Mouse (Mus musculus) embryonic fibroblast, embryonic 13.5 days (primary cell): ENCODE data around the gene Arfrp1.

ENCODE experiments used
- CTCF ChIP-seq: IDR thresholded peaks from 2 replicates; pipeline ENCODE4 v1.5.1; 2011; ENCODE audit warnings: mild to moderate bottlenecking, control low read depth, low read length, moderate library complexity, borderline replicate concordance; ENCODE audit not compliant: insufficient read depth
- POLR2A ChIP-seq: IDR thresholded peaks from 2 replicates; pipeline ENCODE4 v1.6.1; 2011; ENCODE audit warnings: low read depth, mild to moderate bottlenecking, control low read depth, low read length, moderate library complexity

DNA sequence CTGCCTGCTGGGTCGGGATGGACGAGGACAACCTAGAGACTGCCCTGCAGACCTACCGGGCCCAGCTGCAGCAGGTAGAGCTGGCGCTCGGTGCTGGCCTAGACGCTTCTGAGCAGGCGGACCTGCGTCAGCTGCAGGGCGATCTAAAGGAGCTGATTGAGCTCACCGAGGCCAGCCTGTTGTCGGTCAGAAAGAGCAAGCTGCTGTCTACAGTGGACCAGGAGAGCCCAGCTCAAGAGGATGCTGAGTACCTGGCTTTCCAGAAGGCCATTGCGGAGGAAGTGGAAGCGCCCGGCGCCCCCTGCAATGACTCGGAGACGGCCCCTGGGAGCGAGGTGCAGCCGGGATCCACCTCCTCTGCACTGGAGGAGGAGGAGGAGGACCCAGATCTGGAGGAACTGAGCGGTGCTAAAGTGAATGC lies 461 bp upstream of the Arfrp1 start:
- TF ChIP-seq CTCF = no peak
- TF ChIP-seq POLR2A = no peak
